Mouse (Mus musculus) bone marrow macrophage, adult 2 months (primary cell): ENCODE data around the gene Guca1a.

ENCODE experiments used
- CTCF ChIP-seq: IDR thresholded peaks from 2 replicates; pipeline ENCODE4 v1.5.1; 2012; ENCODE audit warnings: low read depth, mild to moderate bottlenecking, low read length, moderate library complexity
- POLR2A ChIP-seq: IDR thresholded peaks from 2 replicates; pipeline ENCODE4 v1.6.1; 2012; ENCODE audit warnings: mild to moderate bottlenecking, low read depth, low read length, borderline replicate concordance

DNA sequence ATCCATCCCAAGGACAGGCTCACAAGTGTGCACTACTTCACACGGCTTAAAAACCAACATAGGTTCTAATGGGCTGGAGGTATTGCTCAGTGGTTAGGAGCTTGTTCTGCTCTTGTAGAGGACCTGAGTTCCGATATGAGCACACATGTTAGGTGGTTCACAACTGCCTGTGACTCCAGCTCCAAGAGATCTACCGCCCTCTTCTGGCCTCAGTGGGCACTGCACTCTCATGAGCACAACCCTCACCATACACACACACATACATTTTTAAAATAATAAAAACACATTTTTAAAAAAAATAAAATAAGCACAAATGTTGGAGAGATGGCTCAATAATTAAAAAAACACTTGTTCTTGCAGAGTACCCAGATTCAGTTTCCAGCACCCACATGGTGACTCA is 16.3 kb downstream of the Guca1a start:
- no peak for TF ChIP-seq CTCF
- no peak for TF ChIP-seq POLR2A
